Mouse (Mus musculus) E14TG2a.4 (cell line): ENCODE measurements around the gene Tmem132a.

Source experiments
- CTCF ChIP-seq: conservative IDR thresholded peaks from 2 replicates; pipeline ENCODE4 v1.5.1; 2014; ENCODE audit warnings: low read length
- NANOG ChIP-seq: IDR thresholded peaks from 2 replicates; pipeline ENCODE4 v1.6.1; 2014; ENCODE audit warnings: borderline replicate concordance, low read length, mixed read lengths
- POU5F1 ChIP-seq: IDR thresholded peaks from 2 replicates; pipeline ENCODE4 v1.6.1; 2014; ENCODE audit warnings: low read length, borderline replicate concordance

GRCm38 (mm10) chr19:10860072-10860497 is 9.7 kb downstream of the Tmem132a start:
- TF ChIP-seq CTCF, result peak; percentile 55
- no peak for TF ChIP-seq NANOG
- TF ChIP-seq POU5F1, result no peak
